Mouse (Mus musculus) C3H10T1/2 (cell line): ENCODE results near the gene Ppp1r14a. TPM values are rescaled to one million over a fixed set of nuclear protein-coding genes. Genes with fewer than 3 reads are reported as not detected.

ENCODE experiments used
- polyA plus RNA-seq, 2 experiments: library from polyadenylated mRNA; unstranded; fragments of >200 nt; fragmentation: generic; extraction: Trizol; gene quantifications; one replicate each; pipeline ENCODE4 v1.2.1; 2012; ENCODE audit warnings: missing spikeins in 2 of 2

The Ppp1r14a gene
- under 1 TPM; 0.06 to 0.32 TPM for polyA plus RNA-seq

GRCm38 (mm10) chr7:29288942-29289638, at the start of gene Ppp1r14a:
Ppp1r14a (plus strand) TSS chr7:29289308.

GRCm38 (mm10) chr7:29248261-29248841, 40.8 kb upstream of the Ppp1r14a start, which contains the start of gene 2200002D01Rik:
2200002D01Rik (minus strand) TSS chr7:29248466.

GRCm38 (mm10) chr7:29281201-29282073, 7.7 kb upstream of the Ppp1r14a start, which contains the start of gene Spint2:
Spint2 (minus strand) TSS chr7:29281912.

GRCm38 (mm10) chr7:29303738-29304462, 14.8 kb downstream of the Ppp1r14a start, which contains the start of gene Dpf1:
Dpf1 (plus strand) TSS chr7:29303951.

Other genes starting within 250 kb of the Ppp1r14a start
- under 1 TPM; 0.02 to 0.04 TPM for gene Ryr1, start 164.1 kb upstream of the Ppp1r14a start, polyA plus RNA-seq
- under 1 TPM in 1 of 2 experiments, not detected in 1; 0.02 TPM for gene Rasgrp4, start 154.5 kb upstream of the Ppp1r14a start, polyA plus RNA-seq
- 1 to 10 TPM; 2.5 to 4.0 TPM for gene Fam98c, start 133.1 kb upstream of the Ppp1r14a start, polyA plus RNA-seq
- 1 to 10 TPM; 1.1 to 4.8 TPM for gene Ggn, start 119.1 kb upstream of the Ppp1r14a start, polyA plus RNA-seq
- gene Spred3, start 118.9 kb upstream of the Ppp1r14a start, polyA plus RNA-seq: 1 to 10 TPM; 1.5 to 3.9 TPM
- gene Psmd8, start 108.6 kb upstream of the Ppp1r14a start, polyA plus RNA-seq: 100 to 1,000 TPM; 164 to 202 TPM
- under 1 TPM in 1 of 2 experiments, not detected in 1; 0.01 TPM for gene Catsperg1, start 75.3 kb upstream of the Ppp1r14a start, polyA plus RNA-seq
- gene Kcnk6, start 56.8 kb upstream of the Ppp1r14a start, polyA plus RNA-seq: not detected
- gene Yif1b, start 51.0 kb upstream of the Ppp1r14a start, polyA plus RNA-seq: 100 to 1,000 TPM; 172 to 219 TPM
- 10 to 100 TPM in 1 of 2 experiments, under 1 TPM in 1; 0.52 to 22.2 TPM for gene 2200002D01Rik, start 40.8 kb upstream of the Ppp1r14a start, polyA plus RNA-seq
- under 1 TPM in 1 of 2 experiments, not detected in 1; 0.01 TPM for gene Spint2, start 7.4 kb upstream of the Ppp1r14a start, polyA plus RNA-seq
- gene Dpf1, start 14.6 kb downstream of the Ppp1r14a start, polyA plus RNA-seq: 1 to 10 TPM; 3.7 to 3.9 TPM
- gene Sipa1l3, start 229.3 kb downstream of the Ppp1r14a start, polyA plus RNA-seq: 10 to 100 TPM in 1 of 2 experiments, 1 to 10 TPM in 1; 8.7 to 13.9 TPM